10 mouse cellular contexts compared by ENCODE assay signal in genomic region chr13:15570908-15571568, GRCm38 (mm10).
A peak's percentile ranks its signal among the peaks of the same experiment; 100 is the strongest.
DNase-seq lines count a peak whose midpoint lies in the region; ATAC-seq lines count a peak whose summit lies in the region.
"Had no signal": no experiment of that assay in that cellular context is flagged by ENCODE, and none has a peak within 500 bp of the region (broad histone marks: within the 10 kb centered on the region; RNA-seq: fewer than 3 reads in every experiment).

No protein-coding gene starts in this region.

- H3K4me2 ChIP-seq in heart, embryonic 11.5 days: peak overlapping the region; percentile 36
- peak overlapping the region; percentile 39 for H3K4me2 ChIP-seq in forebrain, embryonic 14.5 days (ENCODE audit: low read length)

- H3K4me1 ChIP-seq in heart, embryonic 11.5 days (ENCODE audit: control insufficient read depth, insufficient read depth, low read length): no peaks in the 10 kb centered on the region; the same call in 1 of the 2 replicates
- peaks cover 11% of the 10 kb centered on the region; the same call in 1 of the 2 replicates for H3K4me1 ChIP-seq in forebrain, embryonic 14.5 days (ENCODE audit: control insufficient read depth, insufficient read depth, low read length)

- 12% methylated on average over 15 of the region's 15 CpGs for WGBS in heart, embryonic 11.5 days (ENCODE audit: insufficient replicate concordance)
- 37% methylated on average over 15 of the region's 15 CpGs for WGBS in forebrain, embryonic 14.5 days

- no peak overlapping the region for H3K27ac ChIP-seq in heart, embryonic 11.5 days (ENCODE audit: low read depth, low read length)
- H3K27ac ChIP-seq in forebrain, embryonic 14.5 days (ENCODE audit: low read depth, low read length): no peak overlapping the region

- H3K9ac ChIP-seq in heart, embryonic 11.5 days (ENCODE audit: low read depth, low read length): no peak overlapping the region
- peak overlapping the region; percentile 42 for H3K9ac ChIP-seq in forebrain, embryonic 14.5 days (ENCODE audit: low read length)

- H3K4me3 ChIP-seq in heart, embryonic 11.5 days (ENCODE audit: low read depth, low read length): peak overlapping the region; percentile 2; the same call in 1 of the 2 replicates
- H3K4me3 ChIP-seq in forebrain, embryonic 14.5 days (ENCODE audit: low read depth, low read length): no peak overlapping the region

- H3K9me3 ChIP-seq in heart, embryonic 11.5 days (replicated peaks; ENCODE audit: control insufficient read depth, low read length): no peaks in the 10 kb centered on the region
- no peaks in the 10 kb centered on the region for H3K9me3 ChIP-seq in forebrain, embryonic 14.5 days (replicated peaks; ENCODE audit: control insufficient read depth, low read length)

- H3K27me3 ChIP-seq in heart, embryonic 11.5 days (ENCODE audit: control insufficient read depth, insufficient read depth, low read length): no peaks in the 10 kb centered on the region
- no peaks in the 10 kb centered on the region for H3K27me3 ChIP-seq in forebrain, embryonic 14.5 days (replicated peaks; ENCODE audit: control insufficient read depth, insufficient read depth, low read length)

- intact Hi-C loops in left cerebral cortex, postnatal 36 days (cut with DNase I): no loop called here

- H3K36me3 ChIP-seq in heart, embryonic 11.5 days (ENCODE audit: control insufficient read depth, insufficient read depth, low read length): no peaks in the 10 kb centered on the region
- no peaks in the 10 kb centered on the region for H3K36me3 ChIP-seq in forebrain, embryonic 14.5 days (ENCODE audit: control insufficient read depth, insufficient read depth, low read length)

- no peak for DNase-seq in heart, adult 8-10 months (ENCODE audit: low spot score)
- peak; percentile 70 for DNase-seq in Muller cell, postnatal 12 days (ENCODE audit: inconsistent ontology term)
- DNase-seq in forebrain, embryonic 14.5 days (ENCODE audit: low spot score): peak; percentile 51
- no peak for DNase-seq in cerebellum, postnatal 10 days
- DNase-seq in left cerebral cortex, postnatal 36 days (ENCODE audit: low spot score in 2 of 2): no peak
- DNase-seq in kidney, adult 18-20 months: no peak
- DNase-seq: thymus, adult 2 months had no signal

- no peak for ATAC-seq in heart, embryonic 11.5 days (replicated peaks; ENCODE audit: insufficient number of reproducible peaks, low FRiP score, low TSS enrichment)
- peak; percentile 63 for ATAC-seq in forebrain, embryonic 14.5 days
- peak; percentile 87 for ATAC-seq in megakaryocyte-erythroid progenitor cell, adult 5-6 weeks (replicated peaks; ENCODE audit: low FRiP score, low TSS enrichment, poor library complexity, severe bottlenecking)
- ATAC-seq: intestine, embryonic 16.5 days had no signal

Comparison
In these comparisons a context has a peak if more than half of its experiments do, and no peak if none do; other contexts are left out.
1. DNase-seq: peak in Muller cell, postnatal 12 days (single experiment) and forebrain, embryonic 14.5 days (single experiment); none in heart, adult 8-10 months (single experiment), cerebellum, postnatal 10 days (0 of 2), left cerebral cortex, postnatal 36 days (0 of 2) and kidney, adult 18-20 months (single experiment).